Mouse (Mus musculus) spleen, adult 2 months (tissue): ENCODE measurements around the gene Angptl2.

ENCODE experiments used
- CTCF ChIP-seq: fragments of 200-500 bp; IDR thresholded peaks from 2 replicates; pipeline ENCODE4 v1.5.1; 2011; ENCODE audit warnings: mild to moderate bottlenecking, inconsistent platforms; ENCODE audit not compliant: insufficient read depth, insufficient read length, insufficient replicate concordance; ENCODE audit errors: extremely low read depth
- POLR2A ChIP-seq: fragments of 200-500 bp; IDR thresholded peaks from 2 replicates; pipeline ENCODE4 v1.6.1; 2011; ENCODE audit warnings: low read depth, low read length, inconsistent platforms

- TF ChIP-seq POLR2A (no peak), CTCF (no peak)
Measured at GRCm38 (mm10) chr2:33228077-33228476, 12.2 kb downstream of the Angptl2 start.
